In the genomic region with DNA sequence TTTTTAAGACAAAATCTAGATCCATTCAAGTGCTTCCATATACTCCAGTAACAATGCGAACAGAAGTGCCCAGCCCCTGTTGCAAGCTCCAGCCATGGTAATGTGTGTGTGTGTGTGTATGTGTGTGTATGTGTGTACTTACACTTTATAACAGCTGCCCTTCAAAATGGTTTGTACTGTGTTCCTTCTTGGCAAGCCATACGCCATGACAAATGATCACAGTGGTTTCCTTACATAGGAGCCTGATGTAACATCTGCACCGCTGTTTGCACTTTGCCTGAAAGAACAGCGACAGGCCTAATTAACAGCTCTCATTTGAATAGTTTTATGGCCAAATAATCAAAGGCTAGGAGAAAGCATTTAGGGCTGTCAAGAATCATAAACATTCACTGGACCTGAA, we compare ENCODE assay signal across 10 mouse cellular contexts. TPM values are rescaled to one million over a fixed set of nuclear protein-coding genes. Genes with fewer than 3 reads are reported as not detected.
DNase-seq lines count a peak whose midpoint lies in the region; ATAC-seq and TF ChIP-seq lines count a peak whose summit lies in the region.
"Had no signal": no experiment of that assay in that cellular context is flagged by ENCODE, and none has a peak within 500 bp of the region (broad histone marks: within the 10 kb centered on the region; RNA-seq: fewer than 3 reads in every experiment).

No protein-coding gene starts in this region.

- DNase-seq in kidney, postnatal 25 days, result no peak
- no peak for DNase-seq in intestine, embryonic 14.5 days (ENCODE audit: low spot score)
- DNase-seq in midbrain, postnatal 0 days (ENCODE audit: low spot score), result peak; percentile 22
- DNase-seq in left cerebral cortex, postnatal 4 days, result no peak
- DNase-seq in left cerebral cortex, adult 2 months (ENCODE audit: extremely low spot score in 1 of 2, low spot score in 2 of 2), result no peak
- no peak for DNase-seq in right cerebral cortex, postnatal 14 days

- H3K27me3 ChIP-seq in kidney, embryonic 14.5 days (ENCODE audit: control insufficient read depth, insufficient read depth, low read length), result no peaks in the 10 kb centered on the region
- no peaks in the 10 kb centered on the region for H3K27me3 ChIP-seq in embryonic facial prominence, embryonic 12.5 days
- H3K27me3 ChIP-seq in intestine, embryonic 14.5 days (replicated peaks; ENCODE audit: control insufficient read depth, insufficient read depth, low read length), result no peaks in the 10 kb centered on the region
- H3K27me3 ChIP-seq in midbrain, postnatal 0 days (ENCODE audit: insufficient read depth, low read length), result no peaks in the 10 kb centered on the region

- H3K9me3 ChIP-seq in kidney, embryonic 14.5 days (ENCODE audit: control insufficient read depth, low read length), result no peaks in the 10 kb centered on the region
- no peaks in the 10 kb centered on the region for H3K9me3 ChIP-seq in embryonic facial prominence, embryonic 12.5 days
- H3K9me3 ChIP-seq in intestine, embryonic 14.5 days (ENCODE audit: control insufficient read depth, low read length), result no peaks in the 10 kb centered on the region
- no peaks in the 10 kb centered on the region for H3K9me3 ChIP-seq in midbrain, postnatal 0 days (ENCODE audit: low read length)

- H3K4me2 ChIP-seq in kidney, embryonic 14.5 days (replicated peaks; ENCODE audit: low read depth, low read length), result peak overlapping the region; percentile 98
- peak overlapping the region; percentile 98 for H3K4me2 ChIP-seq in embryonic facial prominence, embryonic 12.5 days (replicated peaks)
- H3K4me2 ChIP-seq in intestine, embryonic 14.5 days (ENCODE audit: low read length), result peak overlapping the region; percentile 97
- H3K4me2 ChIP-seq in midbrain, postnatal 0 days (ENCODE audit: low read depth, low read length, poor library complexity, severe bottlenecking), result peak overlapping the region; percentile 96

- WGBS in kidney, embryonic 14.5 days, result 41% methylated on average over 4 of the region's 4 CpGs
- 71% methylated on average over 4 of the region's 4 CpGs for WGBS in embryonic facial prominence, embryonic 12.5 days
- 59% methylated on average over 4 of the region's 4 CpGs for WGBS in intestine, embryonic 14.5 days
- WGBS in midbrain, postnatal 0 days, result 74% methylated on average over 4 of the region's 4 CpGs

- peak; percentile 10; the same call in 1 of the 2 replicates for ATAC-seq in kidney, embryonic 14.5 days (ENCODE audit: low FRiP score, low TSS enrichment)
- ATAC-seq in embryonic facial prominence, embryonic 12.5 days (ENCODE audit: insufficient number of reproducible peaks, insufficient read depth, low FRiP score, low TSS enrichment), result no peak
- ATAC-seq in intestine, embryonic 14.5 days (replicated peaks; ENCODE audit: low FRiP score, low TSS enrichment, low read depth), result no peak
- ATAC-seq in midbrain, postnatal 0 days (ENCODE audit: low FRiP score), result no peak

- intact Hi-C loops in left cerebral cortex, postnatal 4 days (cut with DNase I), result loop anchor here (5.0 kb wide), 2 partner anchors 112 to 297 kb away; no protein-coding TSS in a partner anchor
- intact Hi-C loops in left cerebral cortex, adult 2 months (cut with DNase I), result no loop called here

- H3K4me1 ChIP-seq in kidney, embryonic 14.5 days (ENCODE audit: control insufficient read depth, insufficient read depth, low read length), result no peaks in the 10 kb centered on the region
- H3K4me1 ChIP-seq in embryonic facial prominence, embryonic 12.5 days, result peaks cover 7% of the 10 kb centered on the region; the same call in 1 of the 2 replicates
- H3K4me1 ChIP-seq in intestine, embryonic 14.5 days (replicated peaks; ENCODE audit: control insufficient read depth, insufficient read depth, low read length), result no peaks in the 10 kb centered on the region; the same call in 1 of the 2 replicates
- H3K4me1 ChIP-seq in midbrain, postnatal 0 days (ENCODE audit: insufficient read depth, low read length), result 0 out of 2 replicates have a peak, but pooled peaks cover 2% of the 10 kb centered on the region

- H3K9ac ChIP-seq in kidney, embryonic 14.5 days (ENCODE audit: low read depth, low read length), result no peak overlapping the region
- H3K9ac ChIP-seq in embryonic facial prominence, embryonic 12.5 days, result no peak overlapping the region
- no peak overlapping the region for H3K9ac ChIP-seq in intestine, embryonic 14.5 days (ENCODE audit: low read length)
- H3K9ac ChIP-seq in midbrain, postnatal 0 days (replicated peaks; ENCODE audit: low read length, poor library complexity, severe bottlenecking), result no peak overlapping the region

- H3K27ac ChIP-seq in kidney, embryonic 14.5 days (ENCODE audit: low read depth, low read length), result no peak overlapping the region
- no peak overlapping the region for H3K27ac ChIP-seq in embryonic facial prominence, embryonic 12.5 days
- H3K27ac ChIP-seq in intestine, embryonic 14.5 days (ENCODE audit: low read depth), result no peak overlapping the region
- H3K27ac ChIP-seq in midbrain, postnatal 0 days (ENCODE audit: low read depth, low read length), result no peak overlapping the region
- H3K27ac ChIP-seq in left cerebral cortex, adult 2 months, result no peak overlapping the region

- no peak for TF ChIP-seq CTCF in midbrain, postnatal 0 days (IDR thresholded peaks at IDR 0.05)
- TF ChIP-seq CTCF in left cerebral cortex, adult 2 months (IDR thresholded peaks at IDR 0.05), result no peak

- H3K36me3 ChIP-seq in kidney, embryonic 14.5 days (ENCODE audit: control insufficient read depth, insufficient read depth, low read length), result no peaks in the 10 kb centered on the region
- no peaks in the 10 kb centered on the region for H3K36me3 ChIP-seq in embryonic facial prominence, embryonic 12.5 days
- H3K36me3 ChIP-seq in intestine, embryonic 14.5 days (ENCODE audit: control insufficient read depth, insufficient read depth, low read length), result no peaks in the 10 kb centered on the region
- H3K36me3 ChIP-seq in midbrain, postnatal 0 days (ENCODE audit: insufficient read depth, low read length), result no peaks in the 10 kb centered on the region

- H3K4me3 ChIP-seq in kidney, embryonic 14.5 days (ENCODE audit: low read length), result peak overlapping the region; percentile 60; the same call in 1 of the 2 replicates
- H3K4me3 ChIP-seq in embryonic facial prominence, embryonic 12.5 days, result peak overlapping the region; percentile 53
- no peak overlapping the region for H3K4me3 ChIP-seq in intestine, embryonic 14.5 days (ENCODE audit: low read depth, low read length)
- peak overlapping the region; percentile 53; the same call in 1 of the 2 replicates for H3K4me3 ChIP-seq in midbrain, postnatal 0 days (ENCODE audit: low read depth, low read length)
- no peak overlapping the region for H3K4me3 ChIP-seq in left cerebral cortex, adult 2 months

RNA-seq across cellular contexts. Expression of a gene that starts 1.0 kb away (rescaled TPM):
- polyA plus RNA-seq in kidney, embryonic 14.5 days (2014; fragmentation: Nextera tagmentation; extraction: Ambion mirVana), result 0.13 and 0.26 TPM in 2 replicates
- polyA plus RNA-seq in embryonic facial prominence, embryonic 12.5 days (2016; fragmentation: Nextera tagmentation; extraction: Ambion mirVana), result 0.20 and 0.33 TPM in 2 replicates
- 0.28 and 0.49 TPM in 2 replicates for polyA plus RNA-seq in intestine, embryonic 14.5 days (2014; fragmentation: Nextera tagmentation; extraction: Ambion mirVana)
- 0.61 TPM in 1 of 2 replicates, not detected in the other for total RNA-seq in midbrain, postnatal 0 days (2014; rRNA removed)
- polyA plus RNA-seq in midbrain, postnatal 0 days (2015; fragmentation: Nextera tagmentation; extraction: Ambion mirVana), result 0.25 and 0.30 TPM in 2 replicates
- under 1 TPM in 1 of 2 experiments, not detected in 1; 0.24 TPM for total RNA-seq in left cerebral cortex, postnatal 4 days (2021)
- not detected for total RNA-seq in left cerebral cortex, adult 2 months (2021)
- polyA plus RNA-seq: erythroblast, embryonic 14.5 days; kidney, adult 2 months had no signal

RNA-seq across cellular contexts. Expression of a gene that starts 25.6 kb away (rescaled TPM):
- polyA plus RNA-seq in kidney, embryonic 14.5 days (2014; fragmentation: Nextera tagmentation; extraction: Ambion mirVana), result 0.20 TPM in 1 of 2 replicates, not detected in the other
- 0.14 and 0.17 TPM in 2 replicates for polyA plus RNA-seq in embryonic facial prominence, embryonic 12.5 days (2016; fragmentation: Nextera tagmentation; extraction: Ambion mirVana)
- polyA plus RNA-seq in intestine, embryonic 14.5 days (2014; fragmentation: Nextera tagmentation; extraction: Ambion mirVana), result 0.38 and 0.95 TPM in 2 replicates
- 1.7 TPM in 1 of 2 replicates, not detected in the other for total RNA-seq in midbrain, postnatal 0 days (2014; rRNA removed)
- not detected in 2 replicates for polyA plus RNA-seq in midbrain, postnatal 0 days (2015; fragmentation: Nextera tagmentation; extraction: Ambion mirVana)
- total RNA-seq in left cerebral cortex, postnatal 4 days (2021), result not detected
- total RNA-seq in left cerebral cortex, adult 2 months (2021), result under 1 TPM in 1 of 2 experiments, not detected in 1; 0.21 TPM

RNA-seq across cellular contexts. Expression of a gene that starts 37.4 kb away (rescaled TPM):
- polyA plus RNA-seq in kidney, embryonic 14.5 days (2014; fragmentation: Nextera tagmentation; extraction: Ambion mirVana), result 7.5 and 14.4 TPM in 2 replicates
- polyA plus RNA-seq in embryonic facial prominence, embryonic 12.5 days (2016; fragmentation: Nextera tagmentation; extraction: Ambion mirVana), result 4.8 and 4.9 TPM in 2 replicates
- polyA plus RNA-seq in intestine, embryonic 14.5 days (2014; fragmentation: Nextera tagmentation; extraction: Ambion mirVana), result 7.0 and 7.3 TPM in 2 replicates
- 5.7 and 6.4 TPM in 2 replicates for total RNA-seq in midbrain, postnatal 0 days (2014; rRNA removed)
- polyA plus RNA-seq in midbrain, postnatal 0 days (2015; fragmentation: Nextera tagmentation; extraction: Ambion mirVana), result 0.82 and 1.6 TPM in 2 replicates
- total RNA-seq in left cerebral cortex, postnatal 4 days (2021), result 1 to 10 TPM; 4.9 to 6.3 TPM
- total RNA-seq in left cerebral cortex, adult 2 months (2021), result 10 to 100 TPM; 12.8 to 16.7 TPM

Comparison
In these comparisons a context has a peak if more than half of its experiments do, and no peak if none do; other contexts are left out.
1. H3K4me3 ChIP-seq: peak in kidney, embryonic 14.5 days (single experiment), embryonic facial prominence, embryonic 12.5 days (single experiment) and midbrain, postnatal 0 days (single experiment); none in intestine, embryonic 14.5 days (single experiment) and left cerebral cortex, adult 2 months (single experiment).
2. Peak in every context shown above with its lines, with median percentiles within 50 percentile points of each other: H3K4me2 ChIP-seq.